In the genomic region with DNA sequence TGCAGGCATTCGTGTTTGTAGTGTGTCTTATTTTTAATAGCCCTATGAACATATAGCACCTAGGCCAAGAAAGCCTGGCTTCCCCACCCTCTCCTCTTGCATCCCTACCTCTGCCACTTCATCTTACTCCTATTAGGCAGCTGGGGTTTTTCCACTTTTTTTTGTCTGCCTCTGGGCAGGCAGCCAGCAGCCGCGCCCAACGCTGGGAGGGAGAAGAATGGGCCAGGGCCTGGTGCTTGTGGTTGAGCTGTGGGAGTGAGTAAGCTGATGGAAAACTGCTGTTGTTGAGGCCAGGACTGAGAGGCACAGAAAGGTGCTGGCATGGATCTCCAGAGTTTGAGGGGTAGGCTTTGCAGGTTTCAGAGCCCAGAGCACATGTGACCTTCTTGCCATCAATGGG, we compare ENCODE assay signal across 9 mouse cellular contexts. TPM values are rescaled to one million over a fixed set of nuclear protein-coding genes. Genes with fewer than 3 reads are reported as not detected.
DNase-seq lines count a peak whose midpoint lies in the region; ATAC-seq and TF ChIP-seq lines count a peak whose summit lies in the region.
"Had no signal": no experiment of that assay in that cellular context is flagged by ENCODE, and none has a peak within 500 bp of the region (broad histone marks: within the 10 kb centered on the region; RNA-seq: fewer than 3 reads in every experiment).

No protein-coding gene starts in this region.

- H3K9me3 ChIP-seq in midbrain, embryonic 11.5 days (ENCODE audit: control insufficient read depth, low read length), result no peaks in the 10 kb centered on the region
- H3K9me3 ChIP-seq in midbrain, embryonic 16.5 days (replicated peaks; ENCODE audit: control insufficient read depth, low read length, poor library complexity, severe bottlenecking), result no peaks in the 10 kb centered on the region
- no peaks in the 10 kb centered on the region for H3K9me3 ChIP-seq in limb, embryonic 15.5 days

- H3K4me3 ChIP-seq in midbrain, embryonic 11.5 days (ENCODE audit: low read depth, low read length), result no peak overlapping the region
- no peak overlapping the region for H3K4me3 ChIP-seq in midbrain, embryonic 16.5 days (ENCODE audit: low read depth, low read length)
- H3K4me3 ChIP-seq in bone marrow macrophage, adult 2 months (ENCODE audit: insufficient read depth, low read length), result peak overlapping the region; percentile 69
- H3K4me3 ChIP-seq in limb, embryonic 15.5 days, result no peak overlapping the region

- TF ChIP-seq CTCF in bone marrow macrophage, adult 2 months (IDR thresholded peaks at IDR 0.05; ENCODE audit: low read depth, low read length), result no peak

- no peak for ATAC-seq in midbrain, embryonic 11.5 days (ENCODE audit: low FRiP score)
- no peak; the same call in 1 of the 2 replicates for ATAC-seq in midbrain, embryonic 16.5 days
- ATAC-seq in inflammation-experienced regulatory T-cells, adult 6 months, result peak; percentile 26
- ATAC-seq in limb, embryonic 15.5 days (ENCODE audit: insufficient number of reproducible peaks, low FRiP score, low TSS enrichment, low read depth), result peak; percentile 64

- TF ChIP-seq POLR2A in bone marrow macrophage, adult 2 months (IDR thresholded peaks at IDR 0.05; ENCODE audit: borderline replicate concordance, low read depth, low read length), result no peak

- H3K4me2 ChIP-seq in midbrain, embryonic 11.5 days, result no peak overlapping the region
- no peak overlapping the region for H3K4me2 ChIP-seq in midbrain, embryonic 16.5 days (ENCODE audit: low read length)
- no peak overlapping the region for H3K4me2 ChIP-seq in limb, embryonic 15.5 days

- no peaks in the 10 kb centered on the region for H3K27me3 ChIP-seq in midbrain, embryonic 11.5 days (ENCODE audit: control insufficient read depth, insufficient read depth, low read length)
- H3K27me3 ChIP-seq in midbrain, embryonic 16.5 days (ENCODE audit: control insufficient read depth, insufficient read depth, low read depth, low read length), result no peaks in the 10 kb centered on the region
- no peaks in the 10 kb centered on the region for H3K27me3 ChIP-seq in limb, embryonic 15.5 days

- WGBS in midbrain, embryonic 11.5 days, result 90% methylated on average over 4 of the region's 4 CpGs
- WGBS in midbrain, embryonic 16.5 days, result 62% methylated on average over 4 of the region's 4 CpGs
- 3% methylated on average over 4 of the region's 4 CpGs for WGBS in limb, embryonic 15.5 days

- no peak overlapping the region for H3K9ac ChIP-seq in midbrain, embryonic 11.5 days (ENCODE audit: low read length)
- H3K9ac ChIP-seq in midbrain, embryonic 16.5 days (ENCODE audit: low read depth, low read length), result no peak overlapping the region
- no peak overlapping the region for H3K9ac ChIP-seq in limb, embryonic 15.5 days

- H3K4me1 ChIP-seq in midbrain, embryonic 11.5 days (ENCODE audit: control insufficient read depth, insufficient read depth, low read length), result no peaks in the 10 kb centered on the region
- no peaks in the 10 kb centered on the region; the same call in 1 of the 2 replicates for H3K4me1 ChIP-seq in midbrain, embryonic 16.5 days (ENCODE audit: control insufficient read depth, insufficient read depth, low read length)
- H3K4me1 ChIP-seq in bone marrow macrophage, adult 2 months (ENCODE audit: control insufficient read depth, insufficient read depth, low read length), result peaks cover 61% of the 10 kb centered on the region
- H3K4me1 ChIP-seq in limb, embryonic 15.5 days, result peaks cover 60% of the 10 kb centered on the region

- peak; percentile 73 for DNase-seq in midbrain, embryonic 11.5 days (ENCODE audit: low spot score, missing footprints)
- peak; percentile 82 for DNase-seq in gastrocnemius, postnatal 14 days
- DNase-seq in right cerebral cortex, postnatal 25 days, result peak; percentile 67
- no peak for DNase-seq in embryo, embryonic 10 days (ENCODE audit: low spot score)

- no peak overlapping the region for H3K27ac ChIP-seq in midbrain, embryonic 11.5 days (ENCODE audit: low read depth, low read length)
- no peak overlapping the region for H3K27ac ChIP-seq in midbrain, embryonic 16.5 days (ENCODE audit: low read length)
- H3K27ac ChIP-seq in bone marrow macrophage, adult 2 months (ENCODE audit: insufficient read depth, low read depth, low read length), result peak overlapping the region; percentile 87
- peak overlapping the region; percentile 91 for H3K27ac ChIP-seq in limb, embryonic 15.5 days

- H3K36me3 ChIP-seq in midbrain, embryonic 11.5 days (ENCODE audit: control insufficient read depth, insufficient read depth, low read length), result no peaks in the 10 kb centered on the region
- H3K36me3 ChIP-seq in midbrain, embryonic 16.5 days (ENCODE audit: control insufficient read depth, insufficient read depth, low read length), result no peaks in the 10 kb centered on the region
- no peaks in the 10 kb centered on the region for H3K36me3 ChIP-seq in limb, embryonic 15.5 days

- intact Hi-C loops in gastrocnemius, postnatal 14 days (cut with DNase I; ENCODE audit: low total_unique reads), result no loop called here

RNA-seq across cellular contexts. Expression of a gene that starts 0.8 kb away (rescaled TPM):
- polyA plus RNA-seq in midbrain, embryonic 11.5 days (2014; fragmentation: Nextera tagmentation; extraction: Ambion mirVana), result 0.34 and 0.50 TPM in 2 replicates
- polyA plus RNA-seq in midbrain, embryonic 16.5 days (2015; fragmentation: Nextera tagmentation; extraction: Ambion mirVana), result 0.53 TPM in 1 of 2 replicates, not detected in the other
- 2,861 and 3,059 TPM in 2 replicates for polyA plus RNA-seq in bone marrow macrophage, adult 2 months (2012; ENCODE audit: insufficient read depth, insufficient read length, missing spikeins)
- 10 to 100 TPM; 11.1 to 16.5 TPM for total RNA-seq in gastrocnemius, postnatal 14 days (2021)
- 100 to 1,000 TPM in 1 of 3 experiments, 10 to 100 TPM in 2; 65.2 to 589 (median 72.0) TPM for polyA plus RNA-seq in inflammation-experienced regulatory T-cells, adult 6 months (2017; shearing (Covaris generic))
- polyA plus RNA-seq in limb, embryonic 15.5 days (2015; fragmentation: Nextera tagmentation; extraction: Ambion mirVana), result 21.0 and 29.6 TPM in 2 replicates

RNA-seq across cellular contexts. Expression of a gene that starts 2.7 kb away (rescaled TPM):
- polyA plus RNA-seq in midbrain, embryonic 11.5 days (2014; fragmentation: Nextera tagmentation; extraction: Ambion mirVana), result not detected in 2 replicates
- polyA plus RNA-seq in midbrain, embryonic 16.5 days (2015; fragmentation: Nextera tagmentation; extraction: Ambion mirVana), result 0.65 TPM in 1 of 2 replicates, not detected in the other
- not detected in 2 replicates for polyA plus RNA-seq in bone marrow macrophage, adult 2 months (2012; ENCODE audit: insufficient read depth, insufficient read length, missing spikeins)
- not detected for total RNA-seq in gastrocnemius, postnatal 14 days (2021)
- not detected for polyA plus RNA-seq in inflammation-experienced regulatory T-cells, adult 6 months (2017; shearing (Covaris generic))
- polyA plus RNA-seq in limb, embryonic 15.5 days (2015; fragmentation: Nextera tagmentation; extraction: Ambion mirVana), result not detected in 2 replicates
- polyA plus RNA-seq: testis, adult 2 months had no signal

RNA-seq across cellular contexts. Expression of a gene that starts 3.9 kb away (rescaled TPM):
- not detected in 2 replicates for polyA plus RNA-seq in midbrain, embryonic 11.5 days (2014; fragmentation: Nextera tagmentation; extraction: Ambion mirVana)
- polyA plus RNA-seq in midbrain, embryonic 16.5 days (2015; fragmentation: Nextera tagmentation; extraction: Ambion mirVana), result not detected in 2 replicates
- polyA plus RNA-seq in bone marrow macrophage, adult 2 months (2012; ENCODE audit: insufficient read depth, insufficient read length, missing spikeins), result not detected in 2 replicates
- not detected for total RNA-seq in gastrocnemius, postnatal 14 days (2021)
- not detected for polyA plus RNA-seq in inflammation-experienced regulatory T-cells, adult 6 months (2017; shearing (Covaris generic))
- polyA plus RNA-seq in limb, embryonic 15.5 days (2015; fragmentation: Nextera tagmentation; extraction: Ambion mirVana), result not detected in 2 replicates
- polyA plus RNA-seq: testis, adult 2 months had no signal

RNA-seq across cellular contexts. Expression of a gene that starts 8.3 kb away (rescaled TPM):
- polyA plus RNA-seq in midbrain, embryonic 11.5 days (2014; fragmentation: Nextera tagmentation; extraction: Ambion mirVana), result 24.5 and 25.1 TPM in 2 replicates
- polyA plus RNA-seq in midbrain, embryonic 16.5 days (2015; fragmentation: Nextera tagmentation; extraction: Ambion mirVana), result 19.3 and 19.4 TPM in 2 replicates
- polyA plus RNA-seq in bone marrow macrophage, adult 2 months (2012; ENCODE audit: insufficient read depth, insufficient read length, missing spikeins), result 1,285 and 1,346 TPM in 2 replicates
- total RNA-seq in gastrocnemius, postnatal 14 days (2021), result 10 to 100 TPM; 69.9 to 95.9 TPM
- 1,000 to 10,000 TPM in 1 of 3 experiments, 100 to 1,000 TPM in 2; 212 to 1,342 (median 247) TPM for polyA plus RNA-seq in inflammation-experienced regulatory T-cells, adult 6 months (2017; shearing (Covaris generic))
- polyA plus RNA-seq in limb, embryonic 15.5 days (2015; fragmentation: Nextera tagmentation; extraction: Ambion mirVana), result 481 and 553 TPM in 2 replicates

RNA-seq across cellular contexts. Expression of a gene that starts 14.4 kb away (rescaled TPM):
- polyA plus RNA-seq in midbrain, embryonic 11.5 days (2014; fragmentation: Nextera tagmentation; extraction: Ambion mirVana), result not detected in 2 replicates
- polyA plus RNA-seq in midbrain, embryonic 16.5 days (2015; fragmentation: Nextera tagmentation; extraction: Ambion mirVana), result not detected in 2 replicates
- polyA plus RNA-seq in bone marrow macrophage, adult 2 months (2012; ENCODE audit: insufficient read depth, insufficient read length, missing spikeins), result not detected in 2 replicates
- not detected for total RNA-seq in gastrocnemius, postnatal 14 days (2021)
- 1 to 10 TPM in 1 of 3 experiments, not detected in 2; 2.6 TPM for polyA plus RNA-seq in inflammation-experienced regulatory T-cells, adult 6 months (2017; shearing (Covaris generic))
- not detected in 2 replicates for polyA plus RNA-seq in limb, embryonic 15.5 days (2015; fragmentation: Nextera tagmentation; extraction: Ambion mirVana)
- polyA plus RNA-seq: testis, adult 2 months had no signal

Comparison
In these comparisons a context has a peak if more than half of its experiments do, and no peak if none do; other contexts are left out.
1. ATAC-seq: peak in inflammation-experienced regulatory T-cells, adult 6 months (single experiment) and limb, embryonic 15.5 days (single experiment); none in midbrain, embryonic 11.5 days (single experiment) and midbrain, embryonic 16.5 days (single experiment).
2. H3K27ac ChIP-seq: peak in bone marrow macrophage, adult 2 months (single experiment) and limb, embryonic 15.5 days (single experiment); none in midbrain, embryonic 11.5 days (single experiment) and midbrain, embryonic 16.5 days (single experiment).
3. RNA of a gene that starts 0.8 kb away (polyA plus RNA-seq): 2,861 to 3,059 TPM in bone marrow macrophage, adult 2 months, 65.2 to 589 TPM in inflammation-experienced regulatory T-cells, adult 6 months and 21.0 to 29.6 TPM in limb, embryonic 15.5 days; 0.34 to 0.50 TPM in midbrain, embryonic 11.5 days and 0.53 TPM in midbrain, embryonic 16.5 days; every median in the first group is over 10 times any median in the second.